Mouse (Mus musculus): ENCODE measurements around the gene Brd2. TPM values are rescaled to one million over a fixed set of nuclear protein-coding genes. Genes with fewer than 3 reads are reported as not detected.
A peak's percentile ranks its signal among the peaks of the same experiment; 100 is the strongest.

Gene Brd2
- polyA plus RNA-seq, 1 experiment from 2014 or later = 129 TPM

GRCm38 (mm10) chr17:34098709-34099479 is 23.5 kb downstream of the Brd2 start:
- Histone ChIP-seq H3K4me2 (no peak overlapping the region), H3K27me3 (peaks cover 7% of the 10 kb centered on the region; the same call in 1 of the 2 replicates), H3K4me3 (replicated peaks) (no peak overlapping the region), H3K9ac (replicated peaks) (no peak overlapping the region), H3K27ac (peak overlapping the region; percentile 42; the same call in 1 of the 2 replicates), H3K36me3 (no peaks in the 10 kb centered on the region), H3K4me1 (replicated peaks) (peaks cover 22% of the 10 kb centered on the region), H3K9me3 (no peaks in the 10 kb centered on the region)
- ATAC-seq (ENCODE audit: insufficient number of reproducible peaks, insufficient read depth, low FRiP score, low TSS enrichment, low read depth) = no peak
- 45% methylated on average over 10 of the region's 10 CpGs for WGBS

DNA sequence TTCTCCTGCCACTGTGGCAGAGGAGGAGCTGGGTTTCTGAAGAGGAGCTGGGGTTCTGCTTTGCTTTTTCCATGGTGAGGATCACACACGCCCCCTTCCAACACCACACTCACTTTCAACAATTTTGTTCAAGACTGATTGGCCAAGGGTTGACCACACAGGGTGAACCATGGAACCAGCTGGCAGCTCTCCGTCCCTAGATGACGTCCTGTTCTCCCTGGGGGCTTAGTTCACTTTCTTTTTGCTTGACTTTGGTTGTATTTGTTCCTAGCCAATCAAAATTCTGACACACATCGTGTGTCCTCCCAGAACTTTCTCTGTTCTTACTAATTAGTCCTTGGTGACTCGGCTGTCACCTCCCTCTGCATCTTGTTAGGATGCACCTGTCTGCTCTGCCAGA is 25.2 kb downstream of the Brd2 start:
- no peak overlapping the region for H3K9ac ChIP-seq (replicated peaks)
- no peaks in the 10 kb centered on the region for H3K36me3 ChIP-seq
- peaks cover 34% of the 10 kb centered on the region for H3K4me1 ChIP-seq (replicated peaks)
- ATAC-seq (ENCODE audit: insufficient number of reproducible peaks, insufficient read depth, low FRiP score, low TSS enrichment, low read depth) = no peak
- no peak overlapping the region for H3K4me2 ChIP-seq
- WGBS = 67% methylated on average over 5 of the region's 5 CpGs
- no peak overlapping the region for H3K27ac ChIP-seq
- H3K4me3 ChIP-seq (replicated peaks) = no peak overlapping the region
- no peaks in the 10 kb centered on the region for H3K9me3 ChIP-seq
- H3K27me3 ChIP-seq = peaks cover 7% of the 10 kb centered on the region; the same call in 1 of the 2 replicates

- Histone ChIP-seq H3K36me3 (no peaks in the 10 kb centered on the region), H3K4me2 (no peak overlapping the region), H3K9me3 (no peaks in the 10 kb centered on the region), H3K27me3 (peaks cover 7% of the 10 kb centered on the region; the same call in 1 of the 2 replicates), H3K9ac (replicated peaks) (no peak overlapping the region), H3K4me1 (replicated peaks) (peaks cover 31% of the 10 kb centered on the region), H3K27ac (no peak overlapping the region), H3K4me3 (replicated peaks) (no peak overlapping the region)
- 84% methylated on average over 3 of the region's 3 CpGs for WGBS
- no peak for ATAC-seq (ENCODE audit: insufficient number of reproducible peaks, insufficient read depth, low FRiP score, low TSS enrichment, low read depth)
Observed at GRCm38 (mm10) chr17:34096497-34097010, 25.9 kb downstream of the Brd2 start.

- 83% methylated on average over 27 of the region's 27 CpGs for WGBS
- H3K36me3 ChIP-seq = no peaks in the 10 kb centered on the region
- H3K9ac ChIP-seq (replicated peaks) = no peak overlapping the region
- no peak overlapping the region for H3K27ac ChIP-seq
- no peak overlapping the region for H3K4me3 ChIP-seq (replicated peaks)
- no peaks in the 10 kb centered on the region for H3K9me3 ChIP-seq
- no peak for ATAC-seq (ENCODE audit: insufficient number of reproducible peaks, insufficient read depth, low FRiP score, low TSS enrichment, low read depth)
- H3K27me3 ChIP-seq = no peaks in the 10 kb centered on the region; the same call in 1 of the 2 replicates
- no peak overlapping the region for H3K4me2 ChIP-seq
- H3K4me1 ChIP-seq (replicated peaks) = peaks cover 19% of the 10 kb centered on the region
Observed at GRCm38 (mm10) chr17:34094283-34095035, 28.0 kb downstream of the Brd2 start.

DNA sequence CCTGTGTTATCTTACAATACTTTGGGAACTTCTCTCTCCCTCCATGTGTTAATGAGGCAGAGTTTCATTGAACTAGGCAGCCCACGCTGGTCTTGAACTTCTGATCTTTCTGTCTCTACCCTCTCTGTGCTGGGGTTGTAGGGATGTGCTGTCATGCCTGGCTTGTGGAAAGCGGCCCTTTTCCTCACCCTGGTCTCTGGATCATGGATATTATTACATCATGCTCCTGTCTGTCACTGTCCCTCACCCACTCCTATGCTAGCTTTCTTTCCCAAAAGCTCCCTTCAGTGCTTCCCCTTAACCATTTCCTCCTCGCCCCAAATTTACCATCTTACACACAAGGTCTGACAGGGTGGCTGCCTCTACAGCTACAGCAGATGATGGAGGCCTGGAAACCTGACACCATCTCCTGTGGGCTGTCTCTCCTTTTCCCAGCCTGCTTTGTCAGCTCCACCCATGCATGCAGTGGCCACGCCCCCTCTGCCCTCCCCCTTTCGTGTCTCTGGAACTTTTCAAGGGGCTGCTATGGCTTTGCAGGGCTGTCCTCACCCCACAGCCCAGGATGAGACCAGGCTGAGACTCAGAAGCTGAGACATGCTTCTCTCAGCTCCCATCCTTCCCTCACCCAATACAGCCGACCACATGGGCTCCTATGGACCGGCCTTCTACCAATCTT is 29.1 kb downstream of the Brd2 start:
- Histone ChIP-seq H3K27me3 (no peaks in the 10 kb centered on the region; the same call in 1 of the 2 replicates), H3K4me2 (peak overlapping the region; percentile 35), H3K36me3 (no peaks in the 10 kb centered on the region), H3K4me1 (replicated peaks) (peaks cover 12% of the 10 kb centered on the region), H3K9me3 (no peaks in the 10 kb centered on the region), H3K4me3 (replicated peaks) (peak overlapping the region; percentile 12), H3K9ac (replicated peaks) (no peak overlapping the region), H3K27ac (no peak overlapping the region)
- peak; percentile 83 for ATAC-seq (ENCODE audit: insufficient number of reproducible peaks, insufficient read depth, low FRiP score, low TSS enrichment, low read depth)
- 24% methylated on average over 7 of the region's 7 CpGs for whole genome bisulfite sequencing

DNA sequence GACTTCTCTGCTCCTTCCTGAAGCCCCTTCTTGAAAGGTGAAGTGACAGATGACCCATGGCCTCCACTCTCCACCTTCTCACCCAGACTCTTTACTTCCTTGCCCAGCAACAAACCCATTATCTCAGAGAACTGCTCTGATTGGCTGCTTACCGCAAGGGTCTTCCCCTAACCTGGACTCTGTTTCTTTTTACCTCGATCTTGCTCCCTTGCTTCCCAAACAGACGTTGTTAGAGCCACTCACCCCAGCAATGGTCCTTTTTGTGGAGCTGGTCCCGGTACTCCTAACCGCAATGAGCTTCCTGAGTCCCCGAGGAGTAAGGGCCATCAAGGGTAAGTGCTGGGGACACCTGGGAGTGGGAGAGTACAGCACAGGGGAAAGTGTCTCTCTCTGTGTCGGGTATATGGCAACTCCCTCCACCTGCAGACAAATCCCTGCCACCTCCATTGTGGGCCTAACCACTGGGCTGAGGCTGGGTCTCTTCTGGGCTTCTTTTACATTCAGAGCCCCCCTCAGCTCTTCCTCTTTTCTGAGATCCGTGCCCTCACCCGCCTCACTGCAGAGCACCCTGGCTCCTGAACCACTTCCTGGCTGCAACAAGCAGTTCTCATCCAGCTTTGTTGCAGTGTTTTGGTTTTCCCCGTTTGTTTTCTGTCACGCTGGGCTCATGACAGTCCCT is 30.1 kb downstream of the Brd2 start, which contains the start of gene H2-Oa:
Gene H2-Oa (plus strand): TSS at position 144 of the 679 bp plus-strand sequence.
- Histone ChIP-seq H3K36me3 (no peaks in the 10 kb centered on the region), H3K9me3 (no peaks in the 10 kb centered on the region), H3K4me1 (replicated peaks) (peaks cover 12% of the 10 kb centered on the region), H3K27ac (no peak within 1 kb of the TSS), H3K4me2 (no peak within 1 kb of the TSS), H3K4me3 (replicated peaks) (no peak within 1 kb of the TSS), H3K27me3 (no peaks in the 10 kb centered on the region; the same call in 1 of the 2 replicates), H3K9ac (replicated peaks) (no peak within 1 kb of the TSS)
- no peak for ATAC-seq (ENCODE audit: insufficient number of reproducible peaks, insufficient read depth, low FRiP score, low TSS enrichment, low read depth)
- 36% methylated on average over 11 of the region's 11 CpGs for WGBS

DNA sequence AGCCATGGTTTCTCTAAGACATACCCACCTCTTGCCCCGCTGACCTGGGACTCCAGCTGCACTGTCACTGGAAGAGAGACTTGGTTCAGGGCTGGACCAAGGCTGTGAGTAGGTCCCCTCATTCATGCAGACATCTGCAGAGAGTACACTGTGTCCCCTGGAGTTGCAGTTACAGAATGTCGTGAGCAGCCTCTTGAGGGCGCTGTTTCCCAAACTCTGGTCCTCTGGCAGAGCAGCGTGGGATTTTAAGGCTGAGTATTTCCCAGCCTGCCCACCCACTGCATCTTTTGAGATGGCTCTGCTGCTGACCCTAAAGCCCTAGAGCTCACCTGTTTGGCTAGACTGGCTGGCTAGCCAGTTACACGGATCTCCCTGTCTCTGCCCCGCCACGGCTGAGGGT is 31.5 kb downstream of the Brd2 start:
- no peak for ATAC-seq (ENCODE audit: insufficient number of reproducible peaks, insufficient read depth, low FRiP score, low TSS enrichment, low read depth)
- no peak overlapping the region for H3K27ac ChIP-seq
- H3K9me3 ChIP-seq = no peaks in the 10 kb centered on the region
- H3K36me3 ChIP-seq = no peaks in the 10 kb centered on the region
- no peak overlapping the region for H3K9ac ChIP-seq (replicated peaks)
- peaks cover 12% of the 10 kb centered on the region for H3K4me1 ChIP-seq (replicated peaks)
- H3K4me2 ChIP-seq = no peak overlapping the region
- H3K27me3 ChIP-seq = no peaks in the 10 kb centered on the region
- no peak overlapping the region for H3K4me3 ChIP-seq (replicated peaks)
- 54% methylated on average over 7 of the region's 7 CpGs for WGBS

GRCm38 (mm10) chr17:34088124-34088523 is 34.3 kb downstream of the Brd2 start:
- no peaks in the 10 kb centered on the region for H3K27me3 ChIP-seq
- H3K9ac ChIP-seq (replicated peaks) = no peak overlapping the region
- no peak overlapping the region for H3K27ac ChIP-seq
- H3K4me1 ChIP-seq (replicated peaks) = peaks cover 9% of the 10 kb centered on the region
- no peak overlapping the region for H3K4me2 ChIP-seq
- H3K36me3 ChIP-seq = no peaks in the 10 kb centered on the region
- no peak for ATAC-seq (ENCODE audit: insufficient number of reproducible peaks, insufficient read depth, low FRiP score, low TSS enrichment, low read depth)
- H3K4me3 ChIP-seq (replicated peaks) = no peak overlapping the region
- H3K9me3 ChIP-seq = no peaks in the 10 kb centered on the region
- 87% methylated on average over 11 of the region's 11 CpGs for WGBS

- Histone ChIP-seq H3K36me3 (no peaks in the 10 kb centered on the region), H3K27ac (no peak overlapping the region), H3K4me1 (replicated peaks) (peaks cover 10% of the 10 kb centered on the region), H3K9me3 (no peaks in the 10 kb centered on the region), H3K4me3 (replicated peaks) (no peak overlapping the region), H3K4me2 (no peak overlapping the region), H3K9ac (replicated peaks) (no peak overlapping the region), H3K27me3 (no peaks in the 10 kb centered on the region; the same call in 1 of the 2 replicates)
- WGBS = 42% methylated on average over 2 of the region's 2 CpGs
- ATAC-seq (ENCODE audit: insufficient number of reproducible peaks, insufficient read depth, low FRiP score, low TSS enrichment, low read depth) = no peak
Observed at GRCm38 (mm10) chr17:34087386-34087785, 35.0 kb downstream of the Brd2 start.

DNA sequence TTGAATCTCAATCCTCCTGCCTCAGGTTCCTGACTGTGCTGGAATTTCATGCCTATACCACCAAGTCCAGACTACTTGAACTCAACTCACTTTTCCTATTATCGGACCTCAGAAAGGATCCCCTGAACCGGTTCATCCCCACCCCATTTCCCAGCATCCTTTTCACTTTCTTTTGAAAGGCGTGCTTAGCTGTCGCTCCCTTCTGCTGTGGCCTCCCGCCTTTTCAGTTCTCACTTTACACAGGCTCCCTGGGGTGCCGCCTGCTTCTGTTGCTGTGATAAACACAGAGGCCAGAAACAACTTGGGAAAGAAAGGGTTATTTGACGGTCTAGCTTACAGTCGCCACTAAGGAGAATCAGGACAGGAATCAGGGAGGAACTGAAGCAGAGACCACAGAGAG is 39.3 kb downstream of the Brd2 start:
- Histone ChIP-seq H3K4me3 (replicated peaks) (no peak overlapping the region), H3K27me3 (peaks cover 5% of the 10 kb centered on the region; the same call in 1 of the 2 replicates), H3K27ac (no peak overlapping the region), H3K36me3 (no peaks in the 10 kb centered on the region), H3K9me3 (no peaks in the 10 kb centered on the region), H3K4me2 (peak overlapping the region; percentile 13; the same call in 1 of the 2 replicates), H3K9ac (replicated peaks) (no peak overlapping the region), H3K4me1 (replicated peaks) (peaks cover 9% of the 10 kb centered on the region)
- ATAC-seq (ENCODE audit: insufficient number of reproducible peaks, insufficient read depth, low FRiP score, low TSS enrichment, low read depth) = no peak
- 11% methylated on average over 8 of the region's 8 CpGs for WGBS
